Mouse (Mus musculus): Measurements from ENCODE around the gene Msantd3.

Msantd3 gene

DNA sequence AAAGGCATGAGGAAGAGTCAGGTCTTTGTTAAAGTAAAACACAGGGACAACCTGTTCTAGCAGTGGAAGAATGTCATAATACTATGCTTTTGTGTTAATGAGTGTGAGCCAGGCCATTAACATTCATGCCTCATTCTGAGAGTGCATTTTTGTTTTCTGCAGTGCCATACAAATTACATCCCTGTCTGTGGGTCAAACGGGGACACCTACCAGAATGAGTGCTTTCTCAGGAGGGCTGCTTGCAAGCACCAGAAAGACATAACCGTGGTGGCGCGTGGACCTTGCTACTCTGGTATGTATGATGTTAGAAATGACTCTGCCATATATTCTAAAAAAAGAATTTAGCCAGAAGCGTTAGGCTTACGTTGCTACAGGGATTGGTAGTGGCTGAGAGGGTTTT is 70.5 kb downstream of the Msantd3 start:
- DNase-seq, result no peak

Data from thymus, postnatal 14 days (tissue).